In the genomic region with DNA sequence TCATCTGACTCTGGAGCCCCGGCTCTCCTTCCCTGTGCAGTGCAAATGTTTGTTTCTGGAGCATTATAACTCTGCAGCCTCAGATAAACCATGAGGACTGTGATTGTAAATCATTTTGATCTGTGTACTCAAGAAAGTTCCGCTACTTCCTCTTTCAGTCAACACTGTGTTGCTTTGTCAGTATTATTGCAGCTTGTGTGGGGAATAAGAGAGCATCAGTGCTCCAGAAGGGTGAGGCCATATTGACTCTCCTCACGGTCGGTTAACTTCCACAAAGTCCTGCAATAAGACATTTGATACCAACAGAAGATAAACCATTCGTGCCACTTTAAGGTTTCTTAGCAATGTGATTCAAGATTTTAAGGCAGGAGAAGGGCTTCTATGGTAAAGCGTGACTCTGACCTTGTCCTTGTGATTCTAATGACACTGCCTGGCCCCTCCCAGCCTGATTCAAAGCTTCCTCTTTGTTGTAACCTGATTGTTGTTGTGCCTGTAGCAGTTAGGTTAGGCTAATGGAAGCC, we compare ENCODE assay signal across 10 mouse cellular contexts.
A peak's percentile ranks its signal among the peaks of the same experiment; 100 is the strongest.
DNase-seq lines count a peak whose midpoint lies in the region; ATAC-seq lines count a peak whose summit lies in the region.
"Had no signal": no experiment of that assay in that cellular context is flagged by ENCODE, and none has a peak within 500 bp of the region (broad histone marks: within the 10 kb centered on the region; RNA-seq: fewer than 3 reads in every experiment).

No protein-coding gene starts in this region.

- peak; percentile 11 for DNase-seq in embryo, embryonic 10.5 days (ENCODE audit: low spot score)
- no peak for DNase-seq in embryo, embryonic 9.5 days (ENCODE audit: extremely low spot score)
- peak; percentile 89 for DNase-seq in MEL-GATA-1-ER (ENCODE audit: extremely low read depth, low read depth)
- peak; percentile 15 for DNase-seq in kidney, postnatal 10 days
- DNase-seq in cerebellum, postnatal 14 days: no peak
- DNase-seq in cerebellum, postnatal 10 days: no peak
- no peak for DNase-seq in gastrocnemius, postnatal 14 days
- DNase-seq: cerebellum, postnatal 25 days; right cerebral cortex, postnatal 4 days had no signal

- ATAC-seq in neutrophil, adult 5-6 weeks (ENCODE audit: extremely low read depth, insufficient number of reproducible peaks, low FRiP score, poor library complexity, severe bottlenecking): peak; percentile 51

- intact Hi-C loops in gastrocnemius, postnatal 14 days (cut with DNase I; ENCODE audit: low total_unique reads): no loop called here

Comparison
In these comparisons a context has a peak if more than half of its experiments do, and no peak if none do; other contexts are left out.
1. DNase-seq: peak in embryo, embryonic 10.5 days (single experiment), MEL-GATA-1-ER (single experiment) and kidney, postnatal 10 days (single experiment); none in embryo, embryonic 9.5 days (single experiment), cerebellum, postnatal 14 days (0 of 2), cerebellum, postnatal 10 days (0 of 2) and gastrocnemius, postnatal 14 days (single experiment).